Mouse (Mus musculus) MEL (cell line): ENCODE results near the gene Upf2. TPM values are rescaled to one million over a fixed set of nuclear protein-coding genes. Genes with fewer than 3 reads are reported as not detected.

Experiments used
- DNase-seq: peaks from one replicate; pipeline ENCODE4 v3.0.0; 2011; ENCODE audit warnings: low read depth, low spot score
- H3K27ac ChIP-seq: 2 replicates; pipeline ENCODE4 v1.5.1; 2012; ENCODE audit warnings: low read depth, mild to moderate bottlenecking, control low read depth, low read length, moderate library complexity; ENCODE audit not compliant: control insufficient read depth
- H3K27me3 ChIP-seq, 2 experiments: fragments of 150-350 bp in 1 of 2; sonication (generic) in 1 of 2; 2 replicates each; pipeline ENCODE4 v1.6.1; 2012; ENCODE audit warnings: low read length in 2 of 2, mild to moderate bottlenecking in 2 of 2, improper control_type of control experiment in 1 of 2, moderate library complexity in 1 of 2; ENCODE audit not compliant: insufficient read depth in 2 of 2, control insufficient read depth in 1 of 2
- H3K36me3 ChIP-seq, 2 experiments: 2 replicates each; pipeline ENCODE4 v1.6.1; 2012 to 2014; ENCODE audit warnings: low read length in 2 of 2, improper control_type of control experiment in 1 of 2, inconsistent platforms in 1 of 2, mild to moderate bottlenecking in 1 of 2; ENCODE audit not compliant: insufficient read depth in 2 of 2, control insufficient read depth in 1 of 2
- H3K4me1 ChIP-seq, 2 experiments: fragments of 150-350 bp in 1 of 2; sonication (generic) in 1 of 2; 2 replicates each; pipeline ENCODE4 v1.6.1; 2012; ENCODE audit warnings: low read length in 2 of 2, improper control_type of control experiment in 1 of 2, mild to moderate bottlenecking in 1 of 2; ENCODE audit not compliant: insufficient read depth in 2 of 2, control insufficient read depth in 1 of 2
- H3K4me3 ChIP-seq, 2 experiments: fragments of 150-350 bp in 1 of 2; sonication (generic) in 1 of 2; 2 replicates each; pipeline ENCODE4 v1.5.1; 2012; ENCODE audit warnings: low read depth in 2 of 2, low read length in 2 of 2, mild to moderate bottlenecking in 2 of 2, moderate library complexity in 2 of 2, control low read depth in 1 of 2, improper control_type of control experiment in 1 of 2; ENCODE audit not compliant: control insufficient read depth in 1 of 2, insufficient read depth in 1 of 2
- H3K79me2 ChIP-seq: 2 replicates; pipeline ENCODE4 v1.6.1; 2012; ENCODE audit warnings: mild to moderate bottlenecking, low read length, moderate library complexity; ENCODE audit not compliant: control insufficient read depth, poor library complexity, insufficient read depth
- H3K9ac ChIP-seq: 2 replicates; pipeline ENCODE4 v1.6.1; 2012; ENCODE audit warnings: low read depth, mild to moderate bottlenecking, control low read depth, low read length, moderate library complexity; ENCODE audit not compliant: control insufficient read depth, poor library complexity, severe bottlenecking
- H3K9me3 ChIP-seq: fragments of 150-350 bp; sonication (generic); replicated peaks from 2 replicates; pipeline ENCODE4 v1.6.1; 2012; ENCODE audit warnings: mild to moderate bottlenecking, low read length, improper control_type of control experiment, moderate library complexity; ENCODE audit not compliant: insufficient read depth
- E2F4 ChIP-seq: IDR thresholded peaks from 2 replicates; pipeline ENCODE4 v1.6.1; 2011; ENCODE audit warnings: low read depth, low read length, improper control_type of control experiment, borderline replicate concordance
- GABPA ChIP-seq: IDR thresholded peaks from 2 replicates; pipeline ENCODE4 v1.6.1; 2012; ENCODE audit warnings: low read depth, mild to moderate bottlenecking, inconsistent platforms, low read length, improper control_type of control experiment, moderate library complexity
- HCFC1 ChIP-seq: IDR thresholded peaks from 2 replicates; pipeline ENCODE4 v1.6.1; 2012; ENCODE audit warnings: low read depth, mild to moderate bottlenecking, inconsistent platforms, low read length, improper control_type of control experiment, moderate library complexity
- MAX ChIP-seq: IDR thresholded peaks from 2 replicates; pipeline ENCODE4 v1.6.1; 2011; ENCODE audit warnings: low read length, improper control_type of control experiment
- MXI1 ChIP-seq: IDR thresholded peaks from 2 replicates; pipeline ENCODE4 v1.6.1; 2011; ENCODE audit warnings: mild to moderate bottlenecking, low read depth, low read length, improper control_type of control experiment
- MYB ChIP-seq: IDR thresholded peaks from 2 replicates; pipeline ENCODE4 v1.6.1; 2011; ENCODE audit warnings: mild to moderate bottlenecking, low read depth, low read length, improper control_type of control experiment
- SIN3A ChIP-seq: IDR thresholded peaks from 2 replicates; pipeline ENCODE4 v1.6.1; 2012; ENCODE audit warnings: low read length, improper control_type of control experiment, inconsistent platforms
- USF2 ChIP-seq, 2 experiments: IDR thresholded peaks; 2 replicates each; pipeline ENCODE4 v1.6.1; 2011 to 2012; ENCODE audit warnings: improper control_type of control experiment in 2 of 2, low read length in 2 of 2, borderline replicate concordance in 1 of 2, inconsistent platforms in 1 of 2, low read depth in 1 of 2, mild to moderate bottlenecking in 1 of 2; ENCODE audit not compliant: insufficient read depth in 1 of 2
- polyA plus RNA-seq, 2 experiments: library from polyadenylated mRNA; stranded (reverse) in 1 of 2; unstranded in 1 of 2; fragments of >175 nt in 1 of 2; fragments of >200 nt in 1 of 2; gene quantifications; 2 replicates each; pipeline versions ENCODE4 v1.2.1 to v1.2.4; 2012; ENCODE audit warnings: low replicate concordance in 2 of 2, low read depth in 1 of 2; ENCODE audit not compliant: insufficient read length in 2 of 2, insufficient read depth in 1 of 2, missing spikeins in 1 of 2
- total RNA-seq: library from RNA; depleted of rRNA; stranded (reverse); fragments of 300-350 nt; gene quantifications from 2 replicates; pipeline ENCODE4 v1.2.3, GENCODE M21; 2012

Gene Upf2
- total and polyA plus RNA-seq, 3 experiments: 15.3 to 30.9 TPM; not detected in 1

- Histone ChIP-seq H3K9ac (no peak overlapping the region), H3K27me3 (peaks cover 0 to 3% of the 10 kb centered on the region in 2 experiments; a peak in 3 of 4 replicates), H3K27ac (no peak overlapping the region), H3K4me1 (no peaks in the 10 kb centered on the region), H3K9me3 (no peaks in the 10 kb centered on the region), H3K4me3 (no peak overlapping the region), H3K79me2 (no peaks in the 10 kb centered on the region), H3K36me3 (no peaks in the 10 kb centered on the region)
- TF ChIP-seq MXI1: no peak
- no peak for TF ChIP-seq MAX
- no peak for TF ChIP-seq HCFC1
- no peak for DNase-seq
Measured at GRCm38 (mm10) chr2:6099443-6099842, 148.2 kb downstream of the Upf2 start.

- no peak overlapping the region for H3K4me3 ChIP-seq
Measured at GRCm38 (mm10) chr2:6100027-6100749, 148.9 kb downstream of the Upf2 start.

GRCm38 (mm10) chr2:6100755-6101154 lies 149.5 kb downstream of the Upf2 start:
- Histone ChIP-seq H3K9ac (no peak overlapping the region), H3K36me3 (no peaks in the 10 kb centered on the region), H3K27me3 (peaks cover 0 to 3% of the 10 kb centered on the region in 2 experiments; a peak in 3 of 4 replicates), H3K4me3 (no peak overlapping the region), H3K27ac (no peak overlapping the region), H3K79me2 (no peaks in the 10 kb centered on the region), H3K9me3 (no peaks in the 10 kb centered on the region), H3K4me1 (no peaks in the 10 kb centered on the region)
- DNase-seq: no peak
- TF ChIP-seq E2F4 (no peak), USF2 (IDR thresholded peaks at IDR 0.05; ENCODE audit: borderline replicate concordance in 1 of 2, insufficient read depth in 1 of 2, low read depth in 1 of 2, low read length in 2 of 2) (no peak), GABPA (no peak), MYB (no peak), HCFC1 (no peak)

More at GRCm38 (mm10) chr2:6100027-6100749, 148.9 kb downstream of the Upf2 start:
- no peak overlapping the region for H3K9ac ChIP-seq
- no peak for DNase-seq
- H3K27ac ChIP-seq: no peak overlapping the region
- no peaks in the 10 kb centered on the region for H3K4me1 ChIP-seq
- TF ChIP-seq SIN3A: no peak
- H3K9me3 ChIP-seq: no peaks in the 10 kb centered on the region
- no peaks in the 10 kb centered on the region for H3K36me3 ChIP-seq
- no peaks in the 10 kb centered on the region for H3K79me2 ChIP-seq
- peaks cover 0 to 3% of the 10 kb centered on the region in 2 experiments; a peak in 3 of 4 replicates for H3K27me3 ChIP-seq
